18 mouse cellular contexts compared by ENCODE assay signal in the genomic region with DNA sequence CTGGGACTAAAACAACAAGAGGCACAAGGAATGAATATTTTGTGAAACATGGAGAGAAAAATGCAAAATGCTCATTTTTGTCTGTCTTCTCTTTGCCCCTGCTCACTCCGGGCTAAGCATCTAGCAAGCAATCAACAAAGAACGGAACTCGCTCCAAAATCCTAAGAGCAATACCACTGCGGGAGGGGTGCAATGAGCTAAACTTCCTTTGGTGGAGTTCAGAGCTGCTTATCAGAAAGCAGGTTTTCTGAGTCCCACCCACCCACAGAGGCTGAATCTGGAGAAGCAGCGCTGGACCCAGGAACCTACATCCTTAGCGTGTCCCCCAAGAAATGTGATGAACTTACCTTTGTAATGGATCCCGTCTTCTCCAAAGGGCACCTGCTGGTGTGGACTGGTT.
DNase-seq lines count a peak whose midpoint lies in the region; ATAC-seq and TF ChIP-seq lines count a peak whose summit lies in the region.
"Had no signal": no experiment of that assay in that cellular context is flagged by ENCODE, and none has a peak within 500 bp of the region (broad histone marks: within the 10 kb centered on the region; RNA-seq: fewer than 3 reads in every experiment).

No protein-coding gene starts in this region.

- no peak overlapping the region for H3K9ac ChIP-seq in kidney, postnatal 0 days (ENCODE audit: low read depth, low read length)
- H3K9ac ChIP-seq: hindbrain, embryonic 15.5 days; kidney, embryonic 15.5 days; limb, embryonic 13.5 days; liver, embryonic 12.5 days; neural tube, embryonic 15.5 days had no signal

- peak overlapping the region; percentile 32; the same call in 1 of the 2 replicates for H3K27ac ChIP-seq in gastrocnemius, adult 2 months
- no peak overlapping the region for H3K27ac ChIP-seq in kidney, postnatal 0 days
- peak overlapping the region; percentile 23; the same call in 1 of the 2 replicates for H3K27ac ChIP-seq in brown adipose tissue, adult 24 weeks (replicated peaks; ENCODE audit: low read depth, low read length)
- H3K27ac ChIP-seq: forebrain, embryonic 10.5 days; hindbrain, embryonic 15.5 days; kidney, embryonic 15.5 days; limb, embryonic 13.5 days; liver, embryonic 12.5 days; neural tube, embryonic 15.5 days had no signal

- no peaks in the 10 kb centered on the region for H3K36me3 ChIP-seq in kidney, postnatal 0 days (ENCODE audit: insufficient read depth, low read length)
- H3K36me3 ChIP-seq: forebrain, embryonic 10.5 days; hindbrain, embryonic 15.5 days; kidney, embryonic 15.5 days; limb, embryonic 13.5 days; liver, embryonic 12.5 days; neural tube, embryonic 15.5 days had no signal

- ATAC-seq in kidney, postnatal 0 days (replicated peaks; ENCODE audit: low FRiP score, low read depth) = no peak
- ATAC-seq: liver, embryonic 12.5 days had no signal

- H3K4me2 ChIP-seq in kidney, postnatal 0 days (ENCODE audit: low read length) = no peak overlapping the region
- H3K4me2 ChIP-seq: hindbrain, embryonic 15.5 days; kidney, embryonic 15.5 days; limb, embryonic 13.5 days; liver, embryonic 12.5 days; neural tube, embryonic 15.5 days had no signal

- no peak for TF ChIP-seq CTCF in gastrocnemius, adult 2 months (IDR thresholded peaks at IDR 0.05)
- TF ChIP-seq CTCF in kidney, postnatal 0 days (IDR thresholded peaks at IDR 0.05; ENCODE audit: low read depth) = no peak

- WGBS in kidney, postnatal 0 days = 76% methylated on average over 7 of the region's 7 CpGs

- H3K4me1 ChIP-seq in kidney, postnatal 0 days (replicated peaks; ENCODE audit: insufficient read depth, low read length) = no peaks in the 10 kb centered on the region
- H3K4me1 ChIP-seq in brown adipose tissue, adult 24 weeks (ENCODE audit: control insufficient read depth, insufficient read depth, insufficient read length, low read length) = peaks cover 16% of the 10 kb centered on the region; the same call in 1 of the 2 replicates
- H3K4me1 ChIP-seq: forebrain, embryonic 10.5 days; hindbrain, embryonic 15.5 days; liver, embryonic 12.5 days; neural tube, embryonic 15.5 days had no signal

- DNase-seq in gastrocnemius, adult 2 months = no peak
- DNase-seq in gastrocnemius, postnatal 14 days = no peak
- DNase-seq in kidney, postnatal 0 days (ENCODE audit: low spot score) = peak; percentile 32
- no peak for DNase-seq in kidney, postnatal 25 days
- peak; percentile 23 for DNase-seq in lung, postnatal 36 days
- no peak for DNase-seq in cerebellum, postnatal 25 days
- DNase-seq in thymus, adult 18-20 months = no peak
- DNase-seq: adrenal gland, postnatal 10 days; cerebellum, adult 8-10 months; kidney, adult 11 months; layer of hippocampus, adult 9-11 months had no signal

- H3K27me3 ChIP-seq in kidney, postnatal 0 days (ENCODE audit: insufficient read depth, low read length) = no peaks in the 10 kb centered on the region
- H3K27me3 ChIP-seq: hindbrain, embryonic 15.5 days; kidney, embryonic 15.5 days; limb, embryonic 13.5 days; liver, embryonic 12.5 days; neural tube, embryonic 15.5 days had no signal

- intact Hi-C loops in gastrocnemius, adult 2 months (cut with DNase I) = no loop called here
- intact Hi-C loops in gastrocnemius, postnatal 14 days (cut with DNase I; ENCODE audit: low total_unique reads) = loop anchor here (10.0 kb wide), 1 partner anchor 45 kb away; no protein-coding TSS in a partner anchor

- no peaks in the 10 kb centered on the region for H3K9me3 ChIP-seq in kidney, postnatal 0 days (replicated peaks; ENCODE audit: low read length)
- H3K9me3 ChIP-seq: forebrain, embryonic 10.5 days; hindbrain, embryonic 15.5 days; kidney, embryonic 15.5 days; limb, embryonic 13.5 days; liver, embryonic 12.5 days; neural tube, embryonic 15.5 days had no signal

- no peak overlapping the region for H3K4me3 ChIP-seq in gastrocnemius, adult 2 months
- no peak overlapping the region for H3K4me3 ChIP-seq in kidney, postnatal 0 days (replicated peaks; ENCODE audit: low read depth, low read length)
- no peak overlapping the region for H3K4me3 ChIP-seq in brown adipose tissue, adult 24 weeks (ENCODE audit: insufficient read depth, low read depth, low read length)
- H3K4me3 ChIP-seq: forebrain, embryonic 10.5 days; hindbrain, embryonic 15.5 days; kidney, embryonic 15.5 days; limb, embryonic 13.5 days; liver, embryonic 12.5 days; neural tube, embryonic 15.5 days had no signal

Comparison
In these comparisons a context has a peak if more than half of its experiments do, and no peak if none do; other contexts are left out.
1. DNase-seq: peak in kidney, postnatal 0 days (single experiment) and lung, postnatal 36 days (single experiment); none in gastrocnemius, adult 2 months (single experiment), gastrocnemius, postnatal 14 days (single experiment), kidney, postnatal 25 days (0 of 2), cerebellum, postnatal 25 days (0 of 2) and thymus, adult 18-20 months (0 of 2).